Comparison of ENCODE assay signal across 8 mouse cellular contexts in the genomic region with DNA sequence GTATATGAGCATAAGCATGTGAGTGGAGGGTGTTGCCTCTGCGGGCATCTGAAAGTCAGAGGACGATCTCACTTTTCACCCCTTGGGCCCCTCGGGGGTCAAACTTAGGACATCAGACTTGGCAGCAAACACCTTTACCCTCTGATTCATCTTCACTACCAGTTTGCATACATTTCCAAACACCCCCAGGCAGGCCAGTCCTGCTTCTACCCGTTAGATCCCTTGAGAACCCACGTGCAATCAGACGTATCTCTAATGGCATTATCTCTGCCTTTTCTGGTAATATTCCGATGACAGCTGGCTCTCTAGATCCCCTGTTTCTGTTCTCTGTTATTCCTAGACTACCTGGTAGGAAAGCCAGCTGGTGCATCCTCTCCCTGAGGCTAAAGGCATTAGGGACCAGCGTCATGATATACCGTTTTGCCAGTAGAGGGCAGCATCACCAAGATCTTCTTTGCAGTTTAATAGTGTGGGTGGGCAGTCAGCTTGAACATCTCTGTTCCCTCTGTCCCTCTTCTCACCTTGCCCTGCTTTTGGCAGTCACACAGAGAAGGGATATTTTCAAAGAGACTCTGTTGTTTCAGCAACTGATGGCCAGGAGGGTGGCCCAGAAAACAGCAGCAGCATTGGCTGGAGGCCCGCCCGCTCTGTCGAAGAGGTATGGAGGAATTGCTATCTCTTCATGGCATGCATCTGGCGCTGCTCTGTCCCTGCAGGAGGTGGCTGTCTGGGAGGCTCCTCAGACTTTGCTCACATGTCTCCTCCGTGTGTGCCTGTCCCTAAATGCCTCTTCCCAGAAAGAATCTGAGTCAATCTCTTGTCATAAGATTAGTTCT.
DNase-seq lines count a peak whose midpoint lies in the region; ATAC-seq and TF ChIP-seq lines count a peak whose summit lies in the region.

No protein-coding gene starts in this region.

- DNase-seq in ZHBTc4 (ENCODE audit: low read depth, low spot score), result peak; percentile 82
- DNase-seq in gastrocnemius, postnatal 14 days, result peak; percentile 59
- peak; percentile 4 to 48 for DNase-seq in kidney, adult 8-10 months
- DNase-seq in limb, embryonic 11.5 days (ENCODE audit: low spot score), result peak; percentile 74
- DNase-seq in yolk sac, embryonic 10.5 days (ENCODE audit: low spot score), result peak; percentile 20

- H3ac ChIP-seq in C2C12 (ENCODE audit: control insufficient read depth, insufficient read length, low read depth), result no peak overlapping the region

- 37% methylated on average over 14 of the region's 14 CpGs for WGBS in limb, embryonic 11.5 days
- WGBS in neural tube, embryonic 12.5 days, result 40% methylated on average over 14 of the region's 14 CpGs

- no peak overlapping the region for H3K4me3 ChIP-seq in C2C12 (ENCODE audit: insufficient read depth, poor library complexity, severe bottlenecking)
- H3K4me3 ChIP-seq in limb, embryonic 11.5 days (ENCODE audit: low read depth, low read length), result no peak overlapping the region
- H3K4me3 ChIP-seq in neural tube, embryonic 12.5 days, result no peak overlapping the region

- H3K27ac ChIP-seq in limb, embryonic 11.5 days (replicated peaks; ENCODE audit: low read depth, low read length), result no peak overlapping the region
- no peak overlapping the region for H3K27ac ChIP-seq in neural tube, embryonic 12.5 days

- no peak overlapping the region for H3K9ac ChIP-seq in limb, embryonic 11.5 days (ENCODE audit: low read length)
- no peak overlapping the region for H3K9ac ChIP-seq in neural tube, embryonic 12.5 days

- H3K9me3 ChIP-seq in limb, embryonic 11.5 days (ENCODE audit: control insufficient read depth, low read length), result no peaks in the 10 kb centered on the region; the same call in 1 of the 2 replicates
- no peaks in the 10 kb centered on the region for H3K9me3 ChIP-seq in neural tube, embryonic 12.5 days

- no peaks in the 10 kb centered on the region for H3K4me1 ChIP-seq in limb, embryonic 11.5 days (ENCODE audit: control insufficient read depth, insufficient read depth, low read length)
- H3K4me1 ChIP-seq in neural tube, embryonic 12.5 days, result 0 out of 2 replicates have a peak, but pooled peaks cover 2% of the 10 kb centered on the region

- ATAC-seq in common myeloid progenitor, adult 5-6 weeks (replicated peaks; ENCODE audit: low read depth, poor library complexity, severe bottlenecking), result peak; percentile 71; the same call in 1 of the 2 replicates
- ATAC-seq in limb, embryonic 11.5 days (ENCODE audit: insufficient number of reproducible peaks, low FRiP score, low TSS enrichment, low read depth), result no peak
- ATAC-seq in neural tube, embryonic 12.5 days (ENCODE audit: low FRiP score, low read depth), result peak; percentile 82

- no peaks in the 10 kb centered on the region for H3K79me2 ChIP-seq in C2C12 (ENCODE audit: control insufficient read depth, insufficient read depth)

- no peaks in the 10 kb centered on the region for H3K27me3 ChIP-seq in C2C12 (ENCODE audit: control insufficient read depth, insufficient read depth, insufficient read length)
- H3K27me3 ChIP-seq in limb, embryonic 11.5 days (ENCODE audit: control insufficient read depth, insufficient read depth, low read length), result no peaks in the 10 kb centered on the region
- H3K27me3 ChIP-seq in neural tube, embryonic 12.5 days (replicated peaks), result no peaks in the 10 kb centered on the region

- no peak overlapping the region for H3K4me2 ChIP-seq in limb, embryonic 11.5 days (ENCODE audit: low read depth, severe bottlenecking)
- H3K4me2 ChIP-seq in neural tube, embryonic 12.5 days (replicated peaks), result 0 out of 2 replicates have a peak overlapping the region, but pooled peaks have one; percentile 24

- H3K79me3 ChIP-seq in C2C12 (ENCODE audit: low read depth), result no peaks in the 10 kb centered on the region

- TF ChIP-seq CTCF in C2C12 (IDR thresholded peaks at IDR 0.05; ENCODE audit: control insufficient read depth, insufficient read depth, insufficient read length), result peak; percentile 6

- H3K36me3 ChIP-seq in C2C12 (ENCODE audit: control insufficient read depth, insufficient read depth), result no peaks in the 10 kb centered on the region
- H3K36me3 ChIP-seq in limb, embryonic 11.5 days (ENCODE audit: control insufficient read depth, insufficient read depth, low read length), result no peaks in the 10 kb centered on the region
- H3K36me3 ChIP-seq in neural tube, embryonic 12.5 days, result no peaks in the 10 kb centered on the region

- intact Hi-C loops in gastrocnemius, postnatal 14 days (cut with DNase I; ENCODE audit: low total_unique reads), result no loop called here

TF ChIP-seq in C2C12, 6 proteins besides CTCF, POLR2A, EP300 and RAD21:
- TF ChIP-seq CEBPB (IDR thresholded peaks at IDR 0.05; ENCODE audit: low read depth), result no peak
- TF ChIP-seq MAX (IDR thresholded peaks at IDR 0.05), result no peak
- no peak for TF ChIP-seq MYOG (IDR thresholded peaks at IDR 0.05; ENCODE audit: control insufficient read depth, extremely low read depth, insufficient read length)
- no peak for TF ChIP-seq FOSL1 (IDR thresholded peaks at IDR 0.05; ENCODE audit: insufficient read depth, low read length, poor library complexity, severe bottlenecking)
TF ChIP-seq in C2C12: peak in this region for 0.

Comparison
In these comparisons a context has a peak if more than half of its experiments do, and no peak if none do; other contexts are left out.
1. DNase-seq: peak in every context shown above with its lines; median percentile 82 in ZHBTc4; 74 in limb, embryonic 11.5 days; 59 in gastrocnemius, postnatal 14 days; 26 in kidney, adult 8-10 months; 20 in yolk sac, embryonic 10.5 days.